Mouse (Mus musculus): ENCODE data around the gene Tmub2.
"Not testable (repeated sequence)": the region's sequence is repeated elsewhere in the genome, so short reads cannot be mapped to it uniquely, and the experiment has no call there.

The Tmub2 gene

DNA sequence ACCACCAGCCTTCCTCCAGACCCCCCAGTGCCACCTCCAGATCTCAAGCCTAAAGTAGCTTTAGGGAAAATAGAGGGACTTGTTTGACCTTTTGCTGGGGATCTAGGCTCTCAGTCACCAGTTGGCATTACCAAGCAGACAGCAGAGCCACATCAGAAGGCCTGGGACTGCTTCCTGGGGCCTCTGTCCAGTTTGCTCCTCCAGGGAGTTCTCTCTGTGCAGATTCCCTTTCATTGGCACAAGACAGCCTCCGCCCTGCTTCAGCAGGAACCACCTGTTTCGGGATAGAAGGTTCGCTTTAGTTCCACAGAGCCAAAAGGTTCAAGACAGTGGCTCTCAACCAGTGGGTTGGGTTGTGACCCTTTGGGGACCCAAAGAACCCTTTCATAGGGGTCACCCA is 5.1 kb upstream of the Tmub2 start:
- no peak for DNase-seq (ENCODE audit: low spot score)

DNA sequence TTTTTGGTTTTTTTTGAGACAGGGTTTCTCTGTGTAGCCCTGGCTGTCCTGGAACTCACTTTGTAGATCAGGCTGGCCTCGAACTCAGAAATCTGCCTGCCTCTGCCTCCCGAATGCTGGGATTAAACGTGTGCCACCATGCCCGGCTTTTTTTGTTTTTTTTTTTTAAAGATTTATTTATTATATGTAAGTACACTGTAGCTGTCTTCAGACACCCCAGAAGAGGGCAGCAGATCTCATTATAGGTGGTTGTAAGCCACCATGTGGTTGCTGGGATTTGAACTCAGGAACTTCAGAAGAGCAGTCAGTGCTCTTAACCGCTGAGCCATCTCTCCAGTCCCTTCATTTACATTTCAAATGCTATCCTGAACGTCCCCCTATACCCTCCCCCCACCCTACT is 4.5 kb upstream of the Tmub2 start:
- not testable (repeated sequence) for DNase-seq (ENCODE audit: low spot score)

DNA sequence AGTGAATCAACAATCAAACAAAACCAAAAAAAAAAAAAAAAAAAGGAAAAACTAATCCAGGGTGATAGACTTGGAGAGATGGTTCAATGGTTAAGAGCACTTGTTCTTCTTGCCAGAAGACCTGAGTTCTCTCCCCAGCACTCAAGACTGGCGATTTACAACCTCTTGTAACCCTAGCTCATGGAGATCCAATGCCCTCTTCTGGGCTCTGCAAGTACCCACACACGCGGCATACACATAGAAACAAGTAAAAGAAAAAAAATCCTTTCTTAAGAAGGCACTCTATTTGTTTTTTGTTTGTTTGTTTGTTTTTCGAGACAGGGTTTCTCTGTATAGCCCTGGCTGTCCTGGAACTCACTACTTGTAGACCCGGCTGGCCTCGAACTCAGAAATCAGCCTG is 809 bp upstream of the Tmub2 start:
- DNase-seq (ENCODE audit: low spot score) = no peak

DNA sequence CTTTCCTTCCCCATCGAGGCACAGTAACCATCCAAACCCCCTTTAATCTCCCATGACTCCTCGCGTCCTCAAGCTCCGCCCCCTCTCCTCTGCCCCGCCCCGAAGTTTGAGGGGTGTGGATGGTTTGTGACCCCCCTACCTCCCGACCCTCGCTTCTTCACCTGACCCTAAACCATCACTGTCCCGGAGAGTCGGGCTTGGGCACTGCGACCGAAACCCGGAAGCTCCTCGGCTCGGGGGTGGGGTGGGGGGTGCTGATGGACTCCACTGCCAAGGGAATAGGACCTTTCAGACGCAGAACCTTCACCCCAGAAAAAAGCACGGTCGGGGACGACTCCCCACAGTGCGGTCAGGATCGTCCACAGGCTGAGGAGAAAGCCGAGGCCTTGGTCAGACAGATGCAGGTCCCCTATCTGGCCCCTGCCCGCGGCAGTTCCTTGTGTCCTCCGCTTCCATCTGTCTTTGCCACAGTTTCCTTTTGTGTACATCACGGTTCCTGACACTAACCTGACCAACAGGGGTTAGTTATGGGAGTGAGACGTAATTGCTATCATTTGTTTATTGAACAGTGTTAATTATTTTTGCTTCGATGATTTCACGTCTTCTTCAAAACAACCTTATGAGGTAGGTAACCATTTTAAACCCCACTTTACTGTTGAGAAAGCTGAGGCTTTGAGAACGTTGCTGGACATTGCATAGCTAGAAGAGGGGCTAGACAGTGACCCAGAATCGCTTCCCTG is 534 bp downstream of the Tmub2 start:
- no peak for DNase-seq (ENCODE audit: low spot score)

DNA sequence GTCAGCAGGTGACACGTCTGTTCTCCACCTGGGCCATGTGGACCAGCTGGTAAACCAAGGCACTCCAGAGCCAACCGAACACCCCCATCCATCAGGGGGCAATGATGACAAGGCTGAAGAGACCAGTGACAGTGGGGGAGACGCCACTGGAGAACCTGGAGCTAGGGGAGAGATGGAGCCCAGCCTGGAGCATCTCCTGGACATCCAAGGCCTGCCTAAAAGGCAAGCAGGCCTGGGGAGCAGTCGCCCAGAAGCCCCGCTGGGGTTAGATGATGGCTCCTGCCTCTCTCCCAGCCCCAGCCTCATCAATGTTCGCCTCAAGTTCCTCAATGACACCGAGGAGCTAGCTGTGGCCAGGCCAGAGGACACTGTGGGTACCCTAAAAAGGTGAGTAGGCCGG is 2.8 kb downstream of the Tmub2 start:
- DNase-seq (ENCODE audit: low spot score) = no peak

DNA sequence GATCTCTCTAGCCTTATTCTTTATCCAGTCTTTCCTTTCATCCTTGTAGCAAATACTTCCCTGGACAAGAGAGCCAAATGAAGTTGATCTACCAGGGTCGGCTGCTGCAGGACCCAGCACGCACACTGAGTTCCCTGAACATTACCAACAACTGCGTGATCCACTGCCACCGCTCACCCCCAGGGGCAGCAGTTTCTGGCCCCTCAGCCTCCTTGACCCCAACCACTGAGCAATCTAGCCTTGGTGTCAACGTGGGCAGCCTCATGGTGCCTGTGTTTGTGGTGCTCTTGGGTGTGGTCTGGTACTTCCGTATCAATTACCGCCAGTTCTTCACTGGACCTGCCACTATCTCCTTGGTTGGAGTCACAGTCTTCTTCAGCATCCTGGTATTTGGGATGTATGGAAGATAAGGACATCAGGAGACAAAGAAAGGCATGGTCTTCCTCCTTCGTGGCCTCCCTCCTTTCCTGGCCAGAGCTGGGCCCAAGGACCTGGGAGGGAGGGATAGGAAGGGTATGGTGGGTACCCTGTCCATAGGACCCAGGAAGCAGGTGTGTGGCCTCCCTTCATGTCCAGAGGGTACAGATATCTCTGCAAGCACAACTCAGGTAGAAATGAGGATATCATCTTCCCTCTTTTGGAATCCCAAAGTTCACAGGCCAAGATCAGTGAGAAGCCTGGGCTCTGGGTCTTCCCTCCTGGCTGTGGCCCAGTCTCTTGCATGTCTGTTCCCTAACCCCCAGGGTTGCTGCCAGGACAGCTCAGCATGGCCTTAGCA is 3.5 kb downstream of the Tmub2 start:
- DNase-seq (ENCODE audit: low spot score) = no peak

DNA sequence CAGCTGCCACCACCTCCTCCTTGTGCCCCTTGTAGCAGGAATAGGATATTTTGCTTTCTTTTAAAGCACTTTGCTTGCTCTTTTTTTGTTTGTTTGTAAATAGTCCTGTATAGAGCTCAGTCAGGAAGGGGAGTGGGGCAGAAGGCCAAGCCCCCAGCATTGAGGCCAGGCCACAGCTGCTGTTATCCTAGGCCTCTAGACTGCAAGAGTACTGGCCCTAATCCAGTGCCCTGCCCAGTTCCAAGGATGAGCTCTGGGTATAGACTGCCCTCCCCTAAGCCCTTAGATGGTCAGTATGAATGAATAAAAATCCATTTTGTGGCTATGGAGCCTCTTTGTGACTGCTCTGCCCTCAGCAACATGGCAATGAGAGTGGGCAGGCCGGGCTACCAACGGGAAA is 4.2 kb downstream of the Tmub2 start:
- DNase-seq (ENCODE audit: low spot score) = no peak

DNA sequence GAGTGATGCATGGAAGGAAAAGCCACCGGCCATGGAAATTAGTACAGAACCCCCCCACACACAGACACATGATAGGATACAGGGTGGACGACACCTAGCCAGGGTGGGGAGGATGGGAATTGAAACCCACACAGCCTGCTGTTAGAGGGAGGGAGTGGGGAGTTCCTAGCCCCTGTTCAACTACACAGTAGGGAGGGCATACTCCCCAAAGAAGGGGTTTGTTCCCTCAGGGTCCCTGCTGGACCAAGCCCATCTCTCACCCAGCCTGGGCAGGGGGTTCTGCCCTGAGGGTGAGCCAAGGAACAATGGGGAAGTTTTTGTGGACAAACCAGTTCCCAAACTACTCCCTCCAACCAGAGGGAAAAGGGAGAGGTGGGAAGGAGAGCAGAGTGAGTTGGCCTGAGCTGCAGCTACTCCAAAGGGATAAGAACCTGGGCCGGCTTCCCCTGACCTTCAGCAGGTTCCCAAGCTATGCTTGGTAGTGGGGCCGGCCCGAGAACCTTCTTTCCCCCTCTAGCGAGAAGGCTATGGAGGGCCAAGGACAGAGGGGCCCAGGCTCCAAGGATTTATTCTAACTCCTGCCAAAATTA is 4.9 kb downstream of the Tmub2 start:
- no peak for DNase-seq (ENCODE audit: low spot score)

DNA sequence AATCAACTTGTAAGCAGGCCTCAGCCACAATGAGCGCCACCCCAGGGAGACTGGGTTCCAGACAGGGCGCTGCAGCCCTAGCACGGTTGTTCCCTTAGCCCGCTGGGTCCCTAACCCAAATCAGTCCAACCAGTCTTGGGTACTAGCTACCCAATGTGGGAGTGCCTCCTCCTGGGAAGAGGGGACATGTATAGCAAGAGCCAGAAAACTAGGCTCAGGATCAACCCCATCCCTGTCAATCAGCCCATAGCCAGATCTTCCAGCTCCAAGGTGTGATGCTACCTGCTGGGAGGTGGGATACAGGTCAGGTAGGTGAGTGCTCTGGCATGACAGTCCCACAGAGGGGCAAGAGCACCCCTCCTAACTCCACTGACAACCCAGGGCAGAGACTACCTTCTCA is 5.4 kb downstream of the Tmub2 start:
- DNase-seq (ENCODE audit: low spot score) = no peak

DNA sequence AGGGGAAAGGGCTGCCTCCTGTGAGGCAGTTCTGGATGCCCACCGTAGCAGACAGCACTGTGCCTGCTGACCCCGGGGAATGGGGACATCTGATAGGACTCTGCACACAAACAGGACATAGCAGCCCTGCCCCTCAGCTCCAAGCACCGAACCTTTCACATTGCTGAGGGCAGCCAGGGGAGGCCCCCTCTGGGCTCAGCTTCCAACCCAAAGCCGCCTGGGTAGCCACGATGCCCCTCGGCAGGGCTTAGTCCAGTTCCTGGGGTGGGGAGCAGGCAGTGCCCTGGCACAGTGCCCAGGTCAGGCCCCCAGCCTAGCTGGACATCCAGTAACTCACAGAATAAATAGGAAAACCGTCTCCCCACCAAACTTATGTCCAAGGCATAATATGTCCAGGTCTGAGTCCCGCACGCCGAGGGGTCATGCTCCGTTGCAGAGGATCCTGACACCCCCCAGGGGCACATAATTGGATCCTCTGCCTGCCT is 6.4 kb downstream of the Tmub2 start:
- no peak for DNase-seq (ENCODE audit: low spot score)

DNA sequence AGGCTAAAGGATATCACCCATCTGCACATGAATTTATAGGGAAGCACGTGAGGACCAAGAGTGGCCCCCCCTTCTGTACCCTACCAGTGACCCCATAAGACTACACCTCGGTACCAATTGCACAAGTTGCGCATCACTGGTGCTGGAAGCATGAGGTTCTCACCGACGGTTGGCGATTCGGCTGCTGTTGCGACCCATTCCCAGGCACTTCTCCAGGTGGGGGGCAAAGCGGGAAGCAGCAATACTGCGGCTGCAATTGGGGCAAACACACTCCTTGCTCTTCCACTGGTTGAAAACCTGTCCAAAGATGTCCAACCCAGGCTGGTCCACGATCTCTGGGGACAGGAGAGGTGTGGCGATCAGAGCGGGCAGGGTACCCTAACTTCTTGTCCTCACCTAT is 9.2 kb downstream of the Tmub2 start:
- DNase-seq (ENCODE audit: low spot score) = no peak

DNA sequence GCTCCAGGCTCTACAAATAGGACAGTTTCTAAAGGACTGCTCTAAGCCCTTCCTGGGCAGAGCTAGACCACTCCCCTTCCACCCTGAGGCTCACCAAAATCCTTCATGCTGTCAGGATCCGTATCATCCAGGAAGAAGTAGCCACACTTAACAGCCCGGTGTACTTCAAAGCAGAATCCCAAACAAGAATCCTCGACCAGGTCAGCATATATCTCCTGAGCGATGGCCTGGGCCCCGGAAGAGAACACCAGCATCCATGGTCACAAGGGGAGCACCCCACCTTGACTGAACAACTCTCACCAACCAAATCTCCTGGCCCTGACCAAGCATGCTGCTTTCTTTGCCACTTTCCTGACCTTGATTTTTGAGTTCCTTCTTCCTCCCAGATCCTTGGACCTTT is 9.7 kb downstream of the Tmub2 start:
- DNase-seq (ENCODE audit: low spot score) = no peak

DNA sequence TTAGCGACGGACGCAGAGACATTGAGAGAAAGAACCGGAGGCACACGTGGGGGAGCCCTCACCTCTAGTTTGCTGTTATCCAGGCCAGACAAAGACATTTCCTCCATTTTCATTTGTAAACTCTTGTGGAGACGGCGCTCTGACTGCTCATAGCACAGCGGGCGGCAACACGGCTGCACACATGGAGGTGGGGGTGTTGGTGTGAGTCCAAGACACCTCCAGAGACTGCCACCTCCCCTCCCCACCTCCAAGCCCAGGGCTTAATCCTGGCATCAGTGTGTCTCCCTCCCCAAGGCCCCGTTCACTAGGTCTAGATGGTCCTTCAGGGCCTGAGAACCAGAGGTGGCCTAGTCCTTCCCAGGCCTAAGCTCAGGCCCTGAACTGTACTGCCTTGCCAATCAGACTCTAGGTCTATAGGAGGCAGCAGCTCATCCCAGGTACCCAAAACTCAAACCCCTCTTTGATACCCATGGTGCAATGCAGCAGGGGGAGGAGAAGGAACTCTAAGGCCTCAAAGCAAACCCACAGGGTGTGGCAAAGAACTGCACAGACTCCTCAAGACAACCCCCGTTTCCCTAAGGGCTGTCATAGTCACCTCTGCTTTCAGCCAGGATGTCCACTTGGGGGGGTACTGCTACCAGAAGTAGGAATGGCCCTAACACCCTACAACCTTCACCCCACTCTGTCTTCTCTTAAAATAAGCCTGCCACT is 10.3 kb downstream of the Tmub2 start:
- DNase-seq (ENCODE audit: low spot score) = peak; percentile 64

DNA sequence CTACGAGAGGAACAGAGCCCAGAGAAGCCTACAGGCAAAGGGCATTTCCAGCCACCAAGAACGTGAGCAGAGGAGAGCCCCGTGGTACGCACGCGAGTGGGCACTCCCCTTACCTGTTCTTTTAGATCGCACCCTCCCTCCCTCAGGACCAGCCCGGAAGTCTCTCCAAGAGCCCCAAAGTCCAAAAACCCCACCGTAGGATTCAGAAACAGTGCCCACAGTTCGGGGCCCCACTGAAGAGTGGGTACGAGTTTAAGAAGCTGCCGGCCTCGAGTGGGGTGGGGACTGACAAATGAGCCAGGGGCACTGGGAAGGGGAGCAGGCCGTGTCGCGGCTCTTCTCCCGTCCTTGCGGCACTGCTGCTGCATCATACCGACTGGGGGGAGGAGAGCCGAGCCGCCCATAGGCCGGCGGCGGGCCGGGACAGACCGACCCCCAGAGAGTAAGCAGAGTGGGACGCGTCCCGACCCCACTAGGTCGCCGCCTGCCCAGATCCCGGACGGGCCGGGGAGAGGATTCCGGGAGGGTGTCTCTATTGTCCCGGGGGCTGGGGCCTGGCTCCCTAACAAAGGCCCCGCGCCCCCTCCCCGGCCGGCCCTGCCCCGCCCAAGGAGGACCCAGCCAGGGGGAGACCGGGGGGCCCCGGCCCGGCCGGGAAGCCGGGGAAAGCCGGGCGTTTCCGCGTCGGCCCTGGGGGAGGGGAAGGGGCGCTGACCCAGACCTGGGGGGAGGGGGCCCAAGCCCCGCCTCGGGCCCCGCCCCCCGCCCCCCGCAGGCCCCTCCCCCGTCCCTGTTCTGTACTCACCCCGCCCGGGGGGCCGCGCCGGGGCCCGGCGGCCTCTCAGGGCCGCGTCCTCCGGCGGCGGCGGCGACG is 11.1 kb downstream of the Tmub2 start:
- peak; percentile 16 for DNase-seq (ENCODE audit: low spot score)

DNA sequence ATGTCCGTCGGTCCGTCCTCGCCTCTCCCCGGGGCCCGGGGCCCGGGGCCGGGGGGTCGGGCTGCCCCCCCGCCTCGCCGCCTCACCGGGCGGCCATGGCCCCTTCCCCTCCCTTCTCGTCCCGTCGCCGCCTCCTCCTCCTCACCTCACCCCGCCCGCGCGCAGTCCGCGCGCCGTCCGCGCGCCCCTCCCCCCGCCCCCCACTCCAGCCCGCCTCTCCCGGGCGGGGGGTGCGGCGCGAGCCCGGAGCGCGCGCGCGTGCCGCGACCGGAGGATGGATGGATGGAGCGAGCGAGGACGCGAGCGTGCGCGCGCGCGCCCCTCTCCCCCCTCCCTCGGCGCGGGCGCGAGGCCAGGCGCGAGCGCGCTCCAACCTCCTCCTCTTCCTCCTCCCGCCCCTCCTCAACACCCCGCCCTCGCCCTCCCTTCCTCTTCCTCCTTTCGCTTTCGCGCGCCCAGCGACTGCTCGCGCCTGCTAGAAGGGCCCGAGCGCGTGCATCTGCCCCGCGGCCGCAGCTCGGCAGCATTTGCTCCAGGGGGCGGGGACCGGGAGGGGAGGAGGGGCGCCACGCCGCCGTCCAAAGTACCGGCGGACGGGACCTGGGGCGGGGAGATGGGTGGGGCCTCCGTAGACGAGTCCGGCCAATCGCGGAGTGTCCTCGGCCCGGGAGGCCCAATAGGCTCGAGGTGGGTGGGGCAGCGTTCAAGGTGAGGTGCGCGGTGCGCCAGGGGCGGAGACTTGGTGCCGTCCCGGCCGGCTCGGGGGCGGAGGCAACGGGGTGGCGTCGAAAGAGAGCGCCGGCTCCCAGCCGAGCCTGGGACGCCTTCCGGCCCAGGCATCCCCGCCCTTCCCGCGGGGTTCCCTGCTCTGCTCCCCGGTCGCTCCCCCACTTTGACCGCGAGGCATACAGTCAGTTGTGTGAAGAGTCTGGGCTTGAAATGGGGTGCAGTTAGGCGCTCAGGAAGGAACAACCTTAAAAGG is 12.1 kb downstream of the Tmub2 start, which contains the start of gene Atxn7l3:
Gene Atxn7l3, minus strand, starts transcription at position 141 of the 982 bp plus-strand sequence.
- DNase-seq (ENCODE audit: low spot score) = peak; percentile 99

DNA sequence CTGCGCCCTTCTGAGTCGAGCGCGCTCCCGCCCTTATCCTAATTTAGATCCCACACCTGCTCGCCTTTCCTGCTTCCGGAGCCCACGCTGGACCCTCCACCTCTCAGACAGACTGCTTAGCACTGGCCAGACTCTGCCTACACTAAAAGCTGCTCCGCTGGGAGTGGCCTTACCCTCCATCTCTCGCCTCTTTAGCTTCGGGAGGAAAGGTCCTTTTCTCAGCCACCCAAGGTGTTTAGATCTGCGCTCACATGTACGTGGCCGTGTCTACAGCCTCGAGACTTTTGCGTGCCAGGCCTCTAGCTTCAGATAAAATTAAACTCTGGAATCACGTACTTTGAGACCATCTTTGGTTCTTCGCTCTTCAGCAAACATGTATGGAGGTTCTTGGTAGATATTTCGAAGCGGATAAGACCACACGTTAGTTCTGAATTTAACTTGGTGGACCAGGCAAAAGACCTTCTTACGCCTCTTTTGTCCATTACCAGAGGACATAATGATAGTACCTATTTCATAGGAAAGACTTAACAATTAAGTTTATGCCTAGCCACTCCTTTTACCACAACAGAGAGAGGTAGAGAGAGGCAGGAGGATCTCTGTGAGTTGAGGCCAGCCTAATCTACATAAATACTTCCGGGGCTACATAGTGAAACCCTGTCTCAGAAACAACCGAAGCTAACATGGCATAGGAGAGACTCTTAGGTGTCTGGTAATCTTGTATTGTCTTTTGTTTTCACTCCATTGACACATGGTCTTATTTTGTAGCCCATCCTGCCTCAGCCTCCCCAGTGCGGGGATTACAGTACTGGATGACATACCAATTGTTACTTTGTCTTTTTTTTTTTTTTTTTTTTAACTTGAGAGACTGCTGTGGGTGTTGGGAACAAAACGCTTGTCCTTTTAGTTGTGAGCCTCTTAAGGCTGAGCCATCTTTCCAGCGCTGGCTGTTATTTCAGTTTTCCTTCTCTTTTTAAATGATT is 13.1 kb downstream of the Tmub2 start:
- DNase-seq (ENCODE audit: low spot score) = no peak

DNA sequence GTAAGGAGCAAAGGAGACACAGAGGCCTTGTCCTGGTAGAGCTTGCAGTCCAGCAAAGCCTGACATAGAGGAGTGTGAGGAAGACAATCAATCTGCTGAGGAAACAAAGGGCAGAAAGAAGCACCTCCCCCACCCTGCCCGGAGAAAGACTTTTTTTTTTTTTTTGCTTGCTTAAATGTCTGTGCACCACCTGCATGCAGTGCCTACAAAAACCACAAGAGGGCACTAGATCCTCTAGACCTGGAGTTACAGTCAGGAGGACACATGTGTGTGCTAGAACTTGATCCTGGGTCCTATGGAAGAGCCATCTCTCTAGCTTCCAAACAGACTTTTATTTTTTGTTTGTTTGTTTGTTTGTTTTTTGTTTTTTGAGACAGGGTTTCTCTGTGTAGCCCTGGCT is 15.1 kb downstream of the Tmub2 start:
- peak; percentile 61 for DNase-seq (ENCODE audit: low spot score)

DNA sequence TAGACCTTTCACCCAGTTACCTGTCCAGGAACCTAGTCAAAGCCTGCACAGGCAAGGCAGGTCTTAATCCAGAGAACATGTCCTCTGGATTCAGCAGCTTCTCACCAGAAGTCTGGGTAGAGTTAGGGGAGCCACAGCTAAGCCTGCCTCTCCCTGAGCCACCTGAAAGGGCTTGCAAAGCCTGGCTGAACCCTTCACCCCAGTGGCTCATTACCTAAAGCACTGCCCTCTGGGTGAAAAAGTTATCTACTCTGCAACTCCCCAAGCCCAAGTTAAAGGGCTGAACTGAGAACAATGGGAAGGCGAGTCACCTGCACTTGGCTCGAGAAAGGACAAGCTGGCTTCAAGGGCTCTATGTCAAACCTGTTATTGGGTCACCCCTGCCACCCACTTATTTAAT is 19.4 kb downstream of the Tmub2 start:
- no peak for DNase-seq (ENCODE audit: low spot score)

DNA sequence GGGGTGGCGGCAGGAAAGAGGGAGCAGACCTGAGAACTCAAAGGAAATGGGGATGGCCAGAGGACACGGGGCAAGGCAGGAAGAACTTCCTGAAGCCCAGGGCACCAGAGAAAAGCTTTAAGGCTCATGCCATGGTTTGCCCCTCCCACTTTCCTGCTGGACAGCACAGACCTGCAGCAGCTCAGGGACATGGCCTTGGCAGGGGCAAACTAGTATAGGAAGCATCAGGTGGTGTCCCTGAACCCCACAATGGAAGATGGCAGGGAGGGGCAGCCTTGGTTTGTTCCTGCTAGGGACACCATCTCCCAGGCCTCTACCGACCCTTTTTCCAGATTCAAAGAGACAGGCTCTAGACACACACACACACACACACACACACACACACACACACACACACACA is 20.6 kb downstream of the Tmub2 start:
- no peak for DNase-seq (ENCODE audit: low spot score)

All from lung, postnatal 25 days (tissue).